Mouse (Mus musculus): ENCODE data around the gene Phldb2. TPM values are rescaled to one million over a fixed set of nuclear protein-coding genes. Genes with fewer than 3 reads are reported as not detected.

The Phldb2 gene
- total and polyA plus RNA-seq, 3 experiments: 0.04 TPM; not detected in 2

GRCm38 (mm10) chr16:46000976-46001375 lies 47.6 kb upstream of the Phldb2 start:
- Histone ChIP-seq H3K9me3 (replicated peaks; ENCODE audit: low read length) (no peaks in the 10 kb centered on the region), H3K79me2 (replicated peaks; ENCODE audit: control insufficient read depth, extremely low read depth, insufficient read depth, poor library complexity, severe bottlenecking) (no peaks in the 10 kb centered on the region), H3K4me3 (replicated peaks in 1 of 3; ENCODE audit: low read depth in 2 of 3, low read length in 2 of 3, poor library complexity in 1 of 3) (no peak overlapping the region), H3K9ac (ENCODE audit: insufficient read depth, low read depth) (no peak overlapping the region), H3K4me1 (ENCODE audit: control insufficient read depth in 1 of 2, insufficient read depth in 2 of 2) (peaks cover 0 to 5% of the 10 kb centered on the region in 2 experiments; a peak in 1 of 4 replicates), H3K27ac (ENCODE audit: insufficient read depth, low read depth) (no peak overlapping the region), H3K27me3 (replicated peaks) (no peaks in the 10 kb centered on the region), H3K4me2 (ENCODE audit: insufficient read depth, low read depth, poor library complexity, severe bottlenecking) (no peak overlapping the region), H3K36me3 (replicated peaks in 1 of 2; ENCODE audit: control insufficient read depth in 1 of 2, insufficient read depth in 1 of 2, low read length in 1 of 2) (no peaks in the 10 kb centered on the region)
- DNase-seq (ENCODE audit: extremely low read depth): peak; percentile 6
- in situ Hi-C loops (cut with MboI; ENCODE audit: low pct_ligation_motif_present, low pct_unique_long_range_greater_than_20kb, low sequenced_read_pairs) (no loop called here), dilution Hi-C loops (cut with MboI; ENCODE audit: extremely low pct_ligation_motif_present, extremely low pct_unique_long_range_greater_than_20kb, low sequenced_read_pairs) (no loop called here)
- TF ChIP-seq ETS1 (conservative IDR thresholded peaks at IDR 0.05; ENCODE audit: low read depth, low read length) (0 out of 2 replicates have a peak, but pooled peaks have one; percentile 14), POLR2A (IDR thresholded peaks at IDR 0.05; ENCODE audit: low read depth, low read length) (no peak), EP300 (IDR thresholded peaks at IDR 0.05; ENCODE audit: low read length) (0 out of 2 replicates have a peak, but pooled peaks have one; percentile 41), JUN (IDR thresholded peaks at IDR 0.05; ENCODE audit: insufficient read depth, low read depth, low read length) (peak; percentile 10; the same call in 1 of the 2 replicates)

- Histone ChIP-seq H3K9ac (ENCODE audit: insufficient read depth, low read depth) (no peak overlapping the region), H3K4me3 (replicated peaks in 1 of 3; ENCODE audit: low read depth in 2 of 3, low read length in 2 of 3, poor library complexity in 1 of 3) (no peak overlapping the region), H3K27me3 (replicated peaks) (no peaks in the 10 kb centered on the region), H3K79me2 (replicated peaks; ENCODE audit: control insufficient read depth, extremely low read depth, insufficient read depth, poor library complexity, severe bottlenecking) (no peaks in the 10 kb centered on the region), H3K36me3 (replicated peaks in 1 of 2; ENCODE audit: control insufficient read depth in 1 of 2, insufficient read depth in 1 of 2, low read length in 1 of 2) (no peaks in the 10 kb centered on the region), H3K4me1 (ENCODE audit: control insufficient read depth in 1 of 2, insufficient read depth in 2 of 2) (peaks cover 0 to 5% of the 10 kb centered on the region in 2 experiments; a peak in 1 of 4 replicates), H3K4me2 (ENCODE audit: insufficient read depth, low read depth, poor library complexity, severe bottlenecking) (no peak overlapping the region), H3K9me3 (replicated peaks; ENCODE audit: low read length) (no peaks in the 10 kb centered on the region), H3K27ac (ENCODE audit: insufficient read depth, low read depth) (no peak overlapping the region)
- dilution Hi-C loops (cut with MboI; ENCODE audit: extremely low pct_ligation_motif_present, extremely low pct_unique_long_range_greater_than_20kb, low sequenced_read_pairs): no loop called here
- no peak for TF ChIP-seq MAZ (IDR thresholded peaks at IDR 0.05; ENCODE audit: low read depth, low read length)
- no peak for TF ChIP-seq USF1 (IDR thresholded peaks at IDR 0.05; ENCODE audit: low read depth, low read length)
- no peak for TF ChIP-seq ETS1 (conservative IDR thresholded peaks at IDR 0.05; ENCODE audit: low read depth, low read length)
- TF ChIP-seq NELFE (IDR thresholded peaks at IDR 0.05; ENCODE audit: low read depth, low read length): no peak
- TF ChIP-seq SMC3 (IDR thresholded peaks at IDR 0.05; ENCODE audit: low read depth, low read length): no peak
- no peak for TF ChIP-seq NRF1 (IDR thresholded peaks at IDR 0.05; ENCODE audit: low read depth, low read length)
- no peak for TF ChIP-seq MYC (IDR thresholded peaks at IDR 0.05; ENCODE audit: low read depth, low read length)
- no peak for TF ChIP-seq ZMIZ1 (IDR thresholded peaks at IDR 0.05; ENCODE audit: low read depth, low read length)
- no peak for TF ChIP-seq TCF12 (IDR thresholded peaks at IDR 0.05; ENCODE audit: low read depth, low read length)
- TF ChIP-seq BHLHE40 (IDR thresholded peaks at IDR 0.05; ENCODE audit: low read depth, low read length): no peak
- in situ Hi-C loops (cut with MboI; ENCODE audit: low pct_ligation_motif_present, low pct_unique_long_range_greater_than_20kb, low sequenced_read_pairs): loop anchor here (10.0 kb wide), 1 partner anchor 95 kb away; no protein-coding TSS in a partner anchor
- DNase-seq (ENCODE audit: extremely low read depth): no peak
Measured at GRCm38 (mm10) chr16:45999374-46000191, 46.2 kb upstream of the Phldb2 start.
